Mouse (Mus musculus): Measurements from ENCODE around the gene Tpcn2.

- TF ChIP-seq CTCF (IDR thresholded peaks at IDR 0.05; ENCODE audit: low read depth) (no peak), EP300 (IDR thresholded peaks at IDR 0.05; ENCODE audit: low read depth) (no peak)
Observed at GRCm38 (mm10) chr7:145176750-145177589, 106.8 kb downstream of the Tpcn2 start.
